Mouse (Mus musculus) C2C12 (cell line): ENCODE data around the gene Spindoc.

ENCODE experiments used
- CTCF ChIP-seq: IDR thresholded peaks from one replicate; pipeline ENCODE4 v1.5.1; 2011; ENCODE audit not compliant: control insufficient read depth, insufficient read depth, insufficient read length
- MYOD1 ChIP-seq: IDR thresholded peaks from one replicate; pipeline ENCODE4 v1.6.1; 2011; ENCODE audit warnings: low read depth; ENCODE audit not compliant: control insufficient read depth, insufficient read length
- MYOG ChIP-seq: IDR thresholded peaks from one replicate; pipeline ENCODE4 v1.6.1; 2011; ENCODE audit not compliant: control insufficient read depth, insufficient read length; ENCODE audit errors: extremely low read depth

GRCm38 (mm10) chr19:7305380-7306310, 77.1 kb downstream of the Spindoc start:
- TF ChIP-seq MYOG = no peak
- TF ChIP-seq CTCF = no peak
- TF ChIP-seq MYOD1 = no peak
